Mouse (Mus musculus) adrenal gland, adult (tissue): Measurements from ENCODE around the gene Perm1.

Experiments used
- DNase-seq, 2 experiments: peaks; one replicate each; pipeline ENCODE4 v3.0.0; 2022 to 2023; ENCODE audit warnings: low spot score in 1 of 2; ENCODE audit not compliant: inconsistent age in 2 of 2

Gene Perm1

DNA sequence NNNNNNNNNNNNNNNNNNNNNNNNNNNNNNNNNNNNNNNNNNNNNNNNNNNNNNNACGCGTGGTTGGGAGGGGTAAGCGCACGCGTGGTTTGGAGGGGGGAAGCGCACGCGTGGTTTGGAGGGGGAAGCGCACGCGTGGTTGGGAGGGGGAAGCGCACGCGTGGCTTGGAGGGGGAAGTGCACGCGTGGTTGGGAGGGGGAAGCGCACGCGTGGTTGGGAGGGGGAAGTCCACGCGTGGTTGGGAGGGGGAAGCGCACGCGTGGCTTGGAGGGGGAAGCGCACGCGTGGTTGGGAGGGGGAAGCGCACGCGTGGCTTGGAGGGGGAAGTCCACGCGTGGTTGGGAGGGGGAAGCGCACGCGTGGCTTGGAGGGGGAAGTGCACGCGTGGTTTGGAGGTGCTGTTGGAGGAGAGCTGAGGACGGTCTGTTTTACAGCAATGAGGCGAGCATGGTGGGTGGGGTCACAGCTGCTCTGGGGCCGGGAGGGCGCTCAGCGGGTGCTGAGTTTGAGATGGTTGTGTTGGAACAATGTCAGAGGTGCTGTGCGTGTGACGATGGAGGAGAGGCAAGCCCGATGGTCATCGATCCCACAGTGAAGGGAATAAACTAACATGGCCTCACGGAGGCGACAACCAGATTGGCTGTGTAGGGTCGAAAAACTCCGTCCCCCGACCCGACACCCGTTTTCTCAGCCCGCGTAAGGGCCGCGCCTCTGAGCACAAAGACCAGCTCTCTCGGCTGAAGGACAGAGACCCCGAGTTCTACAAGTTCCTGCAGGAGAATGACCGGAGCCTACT is 21.2 kb downstream of the Perm1 start:
- peak in 1 of 2 experiments; percentile 27 for DNase-seq

DNA sequence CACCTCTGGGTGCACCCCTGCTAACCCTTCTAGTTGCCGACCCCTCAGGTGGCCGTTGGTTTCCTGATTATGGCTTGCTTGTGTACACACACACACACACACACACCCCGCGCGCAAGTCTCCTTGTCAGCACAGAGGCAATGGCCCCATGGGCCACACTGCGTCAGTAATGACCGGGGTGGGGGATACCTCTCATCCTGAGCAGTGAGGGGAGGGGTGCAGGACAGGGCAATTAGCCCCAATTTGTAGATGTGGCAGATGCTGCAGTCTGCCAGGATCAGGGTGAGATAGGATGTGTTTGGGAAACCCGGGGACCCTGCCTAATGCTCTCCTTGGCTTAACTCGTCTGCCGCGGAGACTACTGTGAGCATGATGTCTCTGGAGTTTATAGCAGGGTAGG is 33.9 kb downstream of the Perm1 start:
- peak in 1 of 2 experiments; percentile 17 for DNase-seq

DNA sequence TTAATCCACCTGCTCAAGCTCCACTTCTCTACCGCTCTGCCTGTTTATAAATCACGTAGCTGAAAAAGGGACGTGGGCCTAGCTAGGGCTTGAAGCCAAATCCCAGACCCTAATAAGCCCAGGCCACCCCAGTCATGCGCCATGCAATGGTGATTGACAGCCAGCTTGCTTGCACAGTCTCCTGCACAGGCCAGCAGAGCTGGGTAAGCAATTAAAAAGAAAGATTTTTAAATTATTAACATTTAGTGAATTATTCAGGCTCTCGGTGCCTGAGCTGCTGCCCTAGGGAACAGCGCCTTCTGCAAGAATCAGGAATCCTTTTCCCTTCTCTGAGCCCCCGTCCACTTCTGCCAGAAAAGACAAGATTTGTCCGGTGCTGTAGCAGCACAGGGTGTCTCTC is 35.4 kb downstream of the Perm1 start:
- DNase-seq, result no peak

DNA sequence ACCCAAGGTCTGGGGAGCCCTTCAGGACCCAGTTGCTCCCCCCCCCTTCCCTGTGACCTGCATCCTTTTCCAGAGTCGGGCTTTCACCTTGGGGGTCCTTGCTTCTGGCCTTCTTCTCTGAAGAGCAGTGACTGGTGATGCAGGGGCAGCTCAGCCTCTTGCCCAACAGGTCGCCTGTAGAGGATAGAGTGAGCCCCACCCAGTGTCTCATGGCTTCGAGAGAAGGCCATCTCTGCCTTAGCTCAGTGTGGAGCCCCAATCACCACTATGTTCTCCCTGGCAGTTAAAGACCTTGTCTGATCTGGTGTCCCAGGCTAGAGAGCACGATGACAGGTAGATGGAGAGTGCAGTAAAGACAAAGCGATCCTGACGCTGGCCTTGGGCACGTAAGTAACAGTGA is 36.5 kb downstream of the Perm1 start:
- DNase-seq, result peak in 1 of 2 experiments; percentile 15

DNA sequence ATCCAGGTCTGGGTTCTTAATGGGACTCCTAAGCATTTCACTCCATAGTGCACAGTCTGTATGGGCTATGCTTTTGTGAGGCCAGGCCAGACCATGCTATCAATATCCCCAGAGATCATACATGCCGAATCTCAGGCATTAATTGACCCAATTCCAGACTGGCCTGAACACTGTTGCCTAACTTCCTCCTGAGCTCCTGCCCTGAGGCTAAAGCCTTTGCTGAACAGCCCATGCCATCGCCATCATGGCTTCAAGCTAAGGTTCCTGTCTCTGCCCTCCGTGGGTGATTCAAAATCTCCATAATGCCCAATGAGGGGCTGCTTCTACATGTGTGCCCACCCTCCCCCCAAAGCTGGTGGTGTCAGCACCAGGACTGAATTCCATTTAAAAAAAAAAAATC is 37.0 kb downstream of the Perm1 start:
- no peak for DNase-seq

DNA sequence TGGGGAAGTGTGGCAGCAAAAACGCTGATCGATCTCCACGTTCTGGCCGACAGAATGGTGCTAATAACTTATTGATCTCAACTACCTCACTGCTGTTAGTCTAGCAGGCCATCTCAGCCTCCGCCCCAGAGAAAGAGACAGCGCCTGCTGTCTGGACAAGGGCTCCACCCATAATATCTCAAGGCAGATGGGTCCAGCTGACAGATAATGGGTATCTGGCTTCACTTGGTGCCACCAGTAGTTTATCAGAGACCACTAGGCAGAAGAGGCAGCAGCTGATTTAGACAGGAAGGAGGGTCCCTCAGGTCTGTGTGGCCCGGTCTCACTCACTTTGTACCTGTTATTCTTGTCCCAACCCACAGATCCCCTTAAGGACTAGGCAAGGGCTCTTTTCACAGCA is 37.4 kb downstream of the Perm1 start:
- DNase-seq, result peak in 1 of 2 experiments; percentile 17

DNA sequence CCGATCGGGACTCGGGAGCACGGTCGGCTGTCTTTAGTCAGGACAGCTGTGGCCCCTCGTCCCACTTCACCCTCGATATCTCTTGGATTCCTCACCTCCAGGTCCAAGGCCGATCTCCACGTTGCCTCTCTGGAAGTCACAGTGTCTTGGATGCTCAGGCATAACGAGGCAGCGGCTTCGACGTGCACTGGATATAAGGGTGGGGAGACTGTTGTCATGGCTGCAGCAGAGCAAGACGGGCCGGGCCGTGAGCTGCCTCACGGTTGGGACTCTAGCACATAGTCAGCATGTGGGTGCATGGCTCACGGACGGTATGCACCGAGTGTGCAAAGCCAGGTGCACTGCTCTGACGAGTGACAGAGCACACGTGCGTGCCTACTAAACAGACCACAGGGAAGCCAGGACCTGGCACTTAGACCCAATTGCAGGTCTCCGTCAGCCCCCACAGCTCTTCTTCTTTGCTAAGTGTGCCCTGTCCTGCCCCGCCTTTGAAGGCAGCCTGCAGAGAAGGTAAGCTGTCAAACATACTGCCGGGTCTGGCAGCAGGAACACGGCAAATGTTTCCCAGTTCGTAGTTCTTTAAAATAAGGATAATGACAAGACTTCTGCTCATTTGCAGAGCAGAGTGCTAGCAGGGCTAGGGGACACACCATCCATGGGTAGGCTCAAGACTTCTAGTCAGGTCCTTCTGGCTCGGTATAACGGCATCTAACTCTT is 38.9 kb downstream of the Perm1 start:
- DNase-seq, result peak in 1 of 2 experiments; percentile 41

DNA sequence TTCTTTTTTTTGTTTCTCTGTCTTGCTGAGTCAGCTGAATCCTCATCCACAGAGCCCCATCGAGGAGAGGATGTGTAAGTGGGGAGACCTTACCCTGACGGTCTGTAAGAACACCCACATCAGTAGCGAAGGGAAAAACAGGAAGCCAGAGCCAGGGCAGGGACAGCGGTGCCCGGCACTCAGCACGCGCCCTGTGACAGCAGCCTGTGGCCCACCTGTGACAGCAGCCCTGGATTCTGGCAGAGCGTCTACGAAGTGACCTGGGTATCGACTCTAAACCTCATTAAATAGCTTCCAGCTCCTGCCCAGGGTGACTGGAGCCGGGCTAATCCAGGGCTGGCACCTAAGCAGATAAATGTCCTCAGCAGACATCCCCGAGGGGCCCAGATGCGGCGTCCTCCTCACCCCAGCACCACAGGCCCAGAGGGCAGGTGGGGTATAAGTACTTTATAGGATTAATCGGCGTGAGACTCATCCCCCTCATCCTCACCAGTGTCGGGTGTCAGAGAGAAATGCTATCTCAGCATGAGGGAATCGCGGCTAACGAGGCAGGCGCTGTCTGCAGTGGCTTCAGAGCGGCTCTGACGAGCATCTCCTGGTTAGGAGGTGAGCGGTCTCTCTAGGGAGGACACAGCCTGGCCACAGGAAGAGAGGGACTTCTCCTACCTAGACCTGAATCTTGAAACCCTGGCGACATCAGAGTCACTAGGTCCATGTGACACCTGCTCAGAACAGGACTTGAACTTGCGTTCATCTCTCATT is 39.6 kb downstream of the Perm1 start, which contains the start of gene Samd11:
Samd11 (minus strand) TSS at position 580 of the 762 bp plus-strand sequence.
- DNase-seq, result peak in 1 of 2 experiments; percentile 34
